10 mouse cellular contexts compared by ENCODE assay signal in genomic region chr6:82844432-82844831, GRCm38 (mm10).
DNase-seq lines count a peak whose midpoint lies in the region; ATAC-seq and TF ChIP-seq lines count a peak whose summit lies in the region.
"Had no signal": no experiment of that assay in that cellular context is flagged by ENCODE, and none has a peak within 500 bp of the region (broad histone marks: within the 10 kb centered on the region; RNA-seq: fewer than 3 reads in every experiment).

No protein-coding gene starts in this region.

- H3K4me1 ChIP-seq in kidney, adult 2 months (ENCODE audit: control insufficient read depth, insufficient read depth, low read length) = no peaks in the 10 kb centered on the region
- H3K4me1 ChIP-seq: stomach, embryonic 15.5 days had no signal

- no peak for DNase-seq in kidney, adult 2 months
- no peak for DNase-seq in kidney, postnatal 36 days
- DNase-seq in ES-CJ7 (ENCODE audit: low read depth, low spot score) = peak; percentile 58
- peak; percentile 20 for DNase-seq in naive thymus-derived CD4-positive, alpha-beta T cell, adult 2 months (ENCODE audit: low read depth)
- DNase-seq in right cerebral cortex, postnatal 4 days = no peak
- no peak for DNase-seq in urinary bladder, postnatal 14 days (ENCODE audit: low spot score)
- DNase-seq: kidney, adult 9 months had no signal

- ATAC-seq in common myeloid progenitor, adult 5-6 weeks (replicated peaks; ENCODE audit: low read depth, poor library complexity, severe bottlenecking) = peak; percentile 80
- ATAC-seq in erythroid progenitor cell, adult 5-6 weeks (replicated peaks; ENCODE audit: low FRiP score, poor library complexity, severe bottlenecking) = no peak

- no peak overlapping the region for H3K4me3 ChIP-seq in kidney, adult 2 months (ENCODE audit: insufficient read depth, low read depth, low read length)
- H3K4me3 ChIP-seq: stomach, embryonic 15.5 days had no signal

- no peaks in the 10 kb centered on the region for H3K27me3 ChIP-seq in kidney, adult 2 months (replicated peaks; ENCODE audit: control insufficient read depth, insufficient read depth, low read length)
- H3K27me3 ChIP-seq: stomach, embryonic 15.5 days had no signal

- TF ChIP-seq CTCF in kidney, adult 2 months (conservative IDR thresholded peaks at IDR 0.05; ENCODE audit: insufficient read depth, insufficient read length, low read depth, low read length) = 0 out of 2 replicates have a peak, but pooled peaks have one; percentile 8

- no peak for TF ChIP-seq POLR2A in kidney, adult 2 months (IDR thresholded peaks at IDR 0.05; ENCODE audit: low read depth, low read length)

- no peak overlapping the region for H3K27ac ChIP-seq in kidney, adult 2 months (ENCODE audit: insufficient read depth, low read depth, low read length)
- H3K27ac ChIP-seq: stomach, embryonic 15.5 days had no signal

- no peaks in the 10 kb centered on the region for H3K36me3 ChIP-seq in kidney, adult 2 months (ENCODE audit: control insufficient read depth, insufficient read depth, low read length)
- H3K36me3 ChIP-seq: stomach, embryonic 15.5 days had no signal

- WGBS in kidney, adult 2 months = 74% methylated on average over 3 of the region's 3 CpGs

Comparison
In these comparisons a context has a peak if more than half of its experiments do, and no peak if none do; other contexts are left out.
1. DNase-seq: peak in ES-CJ7 (single experiment) and naive thymus-derived CD4-positive, alpha-beta T cell, adult 2 months (single experiment); none in kidney, adult 2 months (single experiment), kidney, postnatal 36 days (0 of 2), right cerebral cortex, postnatal 4 days (single experiment) and urinary bladder, postnatal 14 days (single experiment).